ENCODE assay signal across 13 mouse cellular contexts in the genomic region with DNA sequence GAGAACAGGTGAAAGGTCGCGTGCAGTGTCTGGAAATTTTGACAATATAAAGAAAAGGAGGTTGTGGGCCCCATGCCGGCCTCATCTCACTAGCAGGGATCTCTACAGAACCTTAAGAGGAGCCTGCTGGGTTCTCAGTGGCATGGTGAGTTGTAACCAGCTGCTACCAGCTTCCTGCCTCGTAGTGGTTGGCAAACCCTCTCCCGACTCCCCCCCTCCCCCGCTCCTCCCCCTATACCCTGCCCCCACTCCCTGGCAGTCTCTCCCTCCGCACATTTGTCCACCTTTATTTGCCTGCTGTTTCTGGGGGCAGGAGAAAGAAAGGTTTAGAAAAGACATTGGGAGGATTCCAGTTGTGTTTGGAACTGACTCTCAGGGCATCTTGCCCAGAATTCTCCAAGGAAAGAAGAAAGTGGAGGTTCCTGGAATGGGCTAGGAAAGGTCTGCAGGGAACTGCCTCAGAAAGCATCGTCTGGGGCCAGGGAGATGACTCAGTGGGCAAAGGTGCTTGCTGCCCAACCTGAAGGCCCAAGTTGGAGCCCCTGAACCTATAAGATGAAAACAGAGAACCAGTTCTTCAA. TPM values are rescaled to one million over a fixed set of nuclear protein-coding genes. Genes with fewer than 3 reads are reported as not detected.
DNase-seq lines count a peak whose midpoint lies in the region; ATAC-seq and TF ChIP-seq lines count a peak whose summit lies in the region.
"Had no signal": no experiment of that assay in that cellular context is flagged by ENCODE, and none has a peak within 500 bp of the region (broad histone marks: within the 10 kb centered on the region; RNA-seq: fewer than 3 reads in every experiment).

No protein-coding gene starts in this region.

- TF ChIP-seq CTCF in kidney, adult 2 months (conservative IDR thresholded peaks at IDR 0.05; ENCODE audit: insufficient read depth, insufficient read length, low read depth, low read length) = no peak

- in situ Hi-C loops in ES-E14 (cut with MboI; ENCODE audit: low sequenced_read_pairs in 2 of 2, unreplicated experiment in 2 of 2) = no loop called here

- H3K9ac ChIP-seq in ES-E14 (ENCODE audit: insufficient read depth, low read depth, low read length, poor library complexity, severe bottlenecking) = 0 out of 2 replicates have a peak overlapping the region, but pooled peaks have one; percentile 12
- peak overlapping the region; percentile 6; the same call in 1 of the 2 replicates for H3K9ac ChIP-seq in forebrain, embryonic 13.5 days
- no peak overlapping the region for H3K9ac ChIP-seq in midbrain, embryonic 13.5 days (replicated peaks)
- H3K9ac ChIP-seq: embryonic facial prominence, embryonic 12.5 days; heart, embryonic 12.5 days; limb, embryonic 15.5 days had no signal

- no peak for TF ChIP-seq POLR2A in kidney, adult 2 months (IDR thresholded peaks at IDR 0.05; ENCODE audit: low read depth, low read length)

- no peaks in the 10 kb centered on the region for H3K9me3 ChIP-seq in ES-E14 (ENCODE audit: control insufficient read depth, insufficient read depth, low read depth, low read length)
- H3K9me3 ChIP-seq in forebrain, embryonic 13.5 days (replicated peaks) = no peaks in the 10 kb centered on the region
- H3K9me3 ChIP-seq in midbrain, embryonic 13.5 days = no peaks in the 10 kb centered on the region
- H3K9me3 ChIP-seq: embryonic facial prominence, embryonic 12.5 days; heart, embryonic 12.5 days; limb, embryonic 15.5 days had no signal

- WGBS in kidney, adult 2 months = 48% methylated on average over 8 of the region's 8 CpGs
- 34% methylated on average over 8 of the region's 8 CpGs for WGBS in forebrain, embryonic 13.5 days
- 29% methylated on average over 8 of the region's 8 CpGs for WGBS in midbrain, embryonic 13.5 days

- DNase-seq in kidney, adult 2 months = peak; percentile 54
- no peak for DNase-seq in kidney, adult 11 months
- DNase-seq in ES-E14 (ENCODE audit: low read depth, low spot score) = no peak
- DNase-seq in urinary bladder, adult 18-20 months (ENCODE audit: low spot score in 2 of 2) = no peak
- DNase-seq in urinary bladder, postnatal 25 days (ENCODE audit: low spot score) = no peak
- no peak for DNase-seq in left cerebral cortex, adult 8-10 months (ENCODE audit: low spot score in 2 of 2)
- DNase-seq: kidney, adult 8-10 months had no signal

- no peak overlapping the region for H3K4me2 ChIP-seq in forebrain, embryonic 13.5 days
- no peak overlapping the region for H3K4me2 ChIP-seq in midbrain, embryonic 13.5 days (replicated peaks)
- H3K4me2 ChIP-seq: embryonic facial prominence, embryonic 12.5 days; heart, embryonic 12.5 days; limb, embryonic 15.5 days had no signal

- peak overlapping the region; percentile 7; the same call in 1 of the 2 replicates for H3K27ac ChIP-seq in kidney, adult 2 months (ENCODE audit: insufficient read depth, low read depth, low read length)
- no peak overlapping the region for H3K27ac ChIP-seq in ES-E14 (ENCODE audit: insufficient read depth, low read depth, low read length, poor library complexity, severe bottlenecking)
- peak overlapping the region; percentile 74 for H3K27ac ChIP-seq in forebrain, embryonic 13.5 days
- H3K27ac ChIP-seq in midbrain, embryonic 13.5 days = peak overlapping the region; percentile 48
- H3K27ac ChIP-seq: embryonic facial prominence, embryonic 12.5 days; limb, embryonic 15.5 days had no signal

- peaks cover 3% of the 10 kb centered on the region; the same call in 1 of the 2 replicates for H3K4me1 ChIP-seq in kidney, adult 2 months (ENCODE audit: control insufficient read depth, insufficient read depth, low read length)
- H3K4me1 ChIP-seq in ES-E14 (ENCODE audit: control insufficient read depth in 2 of 2, insufficient read depth in 2 of 2, low read length in 2 of 2, poor library complexity in 1 of 2) = peaks cover 15 to 26% of the 10 kb centered on the region in 2 experiments
- H3K4me1 ChIP-seq in forebrain, embryonic 13.5 days = peaks cover 72% of the 10 kb centered on the region
- peaks cover 68% of the 10 kb centered on the region for H3K4me1 ChIP-seq in midbrain, embryonic 13.5 days (replicated peaks)

- H3K27me3 ChIP-seq in kidney, adult 2 months (replicated peaks; ENCODE audit: control insufficient read depth, insufficient read depth, low read length) = no peaks in the 10 kb centered on the region
- no peaks in the 10 kb centered on the region for H3K27me3 ChIP-seq in forebrain, embryonic 13.5 days
- peaks cover 9% of the 10 kb centered on the region; the same call in 1 of the 2 replicates for H3K27me3 ChIP-seq in midbrain, embryonic 13.5 days

- no peak overlapping the region for H3K4me3 ChIP-seq in kidney, adult 2 months (ENCODE audit: insufficient read depth, low read depth, low read length)
- no peak overlapping the region for H3K4me3 ChIP-seq in ES-E14 (ENCODE audit: insufficient read depth in 1 of 2, low read depth in 1 of 2, low read length in 2 of 2, poor library complexity in 1 of 2, severe bottlenecking in 1 of 2)
- H3K4me3 ChIP-seq in forebrain, embryonic 13.5 days = no peak overlapping the region
- H3K4me3 ChIP-seq in midbrain, embryonic 13.5 days (replicated peaks) = no peak overlapping the region
- H3K4me3 ChIP-seq: embryonic facial prominence, embryonic 12.5 days; heart, embryonic 12.5 days; limb, embryonic 15.5 days had no signal

- no peaks in the 10 kb centered on the region for H3K36me3 ChIP-seq in kidney, adult 2 months (ENCODE audit: control insufficient read depth, insufficient read depth, low read length)
- no peaks in the 10 kb centered on the region for H3K36me3 ChIP-seq in ES-E14 (ENCODE audit: control insufficient read depth, insufficient read depth, low read length, poor library complexity, severe bottlenecking)
- no peaks in the 10 kb centered on the region for H3K36me3 ChIP-seq in forebrain, embryonic 13.5 days (ENCODE audit: poor library complexity, severe bottlenecking)
- no peaks in the 10 kb centered on the region for H3K36me3 ChIP-seq in midbrain, embryonic 13.5 days
- H3K36me3 ChIP-seq: embryonic facial prominence, embryonic 12.5 days; heart, embryonic 12.5 days; limb, embryonic 15.5 days had no signal

- peak; percentile 37; the same call in 1 of the 2 replicates for ATAC-seq in forebrain, embryonic 13.5 days
- no peak for ATAC-seq in midbrain, embryonic 13.5 days
- ATAC-seq: activated CD4-positive, CD25-positive, alpha-beta regulatory T cell, adult 4 months had no signal

TF ChIP-seq in ES-E14, 5 proteins besides CTCF, POLR2A, EP300 and RAD21:
- TF ChIP-seq ZC3H11A (IDR thresholded peaks at IDR 0.05; ENCODE audit: borderline replicate concordance, low read depth, low read length) (no peak), CHD2 (IDR thresholded peaks at IDR 0.05; ENCODE audit: low read depth, low read length) (no peak), HCFC1 (IDR thresholded peaks at IDR 0.05; ENCODE audit: borderline replicate concordance, insufficient read depth, low read length) (no peak), MAFK (IDR thresholded peaks at IDR 0.05; ENCODE audit: insufficient read depth, low read depth, low read length) (no peak), ZNF384 (IDR thresholded peaks at IDR 0.05; ENCODE audit: low read depth, low read length) (no peak)
TF ChIP-seq in ES-E14: peak in this region for 0.

RNA-seq across cellular contexts. Expression of a gene that starts 8.0 kb away (rescaled TPM):
- 239 and 257 TPM in 2 replicates for polyA plus RNA-seq in kidney, adult 2 months (2012; rRNA removed)
- 27.3 and 33.3 TPM in 2 replicates for total RNA-seq in ES-E14 (2012; rRNA removed)
- polyA plus RNA-seq in forebrain, embryonic 13.5 days (2015; fragmentation: Nextera tagmentation; extraction: Ambion mirVana) = 12.7 and 15.1 TPM in 2 replicates
- 8.6 and 11.0 TPM in 2 replicates for polyA plus RNA-seq in midbrain, embryonic 13.5 days (2015; fragmentation: Nextera tagmentation; extraction: Ambion mirVana)
- total RNA-seq in left cerebral cortex, adult 8-10 months (2022) = 1 to 10 TPM; 2.8 to 4.9 (median 2.9) TPM

RNA-seq across cellular contexts. Expression of a gene that starts 28.7 kb away (rescaled TPM):
- 0.12 and 0.27 TPM in 2 replicates for polyA plus RNA-seq in kidney, adult 2 months (2012; rRNA removed)
- total RNA-seq in ES-E14 (2012; rRNA removed) = 0.45 and 0.63 TPM in 2 replicates
- polyA plus RNA-seq in forebrain, embryonic 13.5 days (2015; fragmentation: Nextera tagmentation; extraction: Ambion mirVana) = 141 and 165 TPM in 2 replicates
- 118 TPM in 2 replicates for polyA plus RNA-seq in midbrain, embryonic 13.5 days (2015; fragmentation: Nextera tagmentation; extraction: Ambion mirVana)
- total RNA-seq in left cerebral cortex, adult 8-10 months (2022) = 100 to 1,000 TPM; 184 to 230 (median 207) TPM

Comparison
In these comparisons a context has a peak if more than half of its experiments do, and no peak if none do; other contexts are left out.
1. RNA of a gene that starts 8.0 kb away (polyA plus RNA-seq): 239 to 257 TPM in kidney, adult 2 months; 12.7 to 15.1 TPM in forebrain, embryonic 13.5 days and 8.6 to 11.0 TPM in midbrain, embryonic 13.5 days; every median in the first group is over 10 times any median in the second.
2. RNA of a gene that starts 28.7 kb away (polyA plus RNA-seq): 141 to 165 TPM in forebrain, embryonic 13.5 days and 118 TPM in midbrain, embryonic 13.5 days; 0.12 to 0.27 TPM in kidney, adult 2 months; every median in the first group is over 10 times any median in the second.